Mouse (Mus musculus) intestine, embryonic 16.5 days (tissue): ENCODE data around the gene Gm49711. TPM values are rescaled to one million over a fixed set of nuclear protein-coding genes. Genes with fewer than 3 reads are reported as not detected.
"Not testable (repeated sequence)": the region's sequence is repeated elsewhere in the genome, so short reads cannot be mapped to it uniquely, and the experiment has no call there.

ENCODE experiments used
- ATAC-seq: fragments of 200-750 bp; cut with Nextera tagmentation; 2 replicates; pipeline ENCODE4 v1.8.0; 2017; ENCODE audit warnings: moderate TSS enrichment, moderate library complexity
- H3K27ac ChIP-seq: fragments of 300-500 bp; sonication (generic); 2 replicates; pipeline ENCODE4 v1.5.1; 2014; ENCODE audit warnings: mild to moderate bottlenecking, low read length
- H3K27me3 ChIP-seq: fragments of 300-500 bp; sonication (generic); replicated peaks from 2 replicates; pipeline ENCODE4 v1.6.1; 2014; ENCODE audit warnings: low read length, control low read depth, mixed read lengths; ENCODE audit not compliant: control insufficient read depth, insufficient read depth
- H3K36me3 ChIP-seq: fragments of 300-500 bp; sonication (generic); 2 replicates; pipeline ENCODE4 v1.6.1; 2014; ENCODE audit warnings: low read length, control low read depth; ENCODE audit not compliant: control insufficient read depth, insufficient read depth
- H3K4me1 ChIP-seq: fragments of 300-500 bp; sonication (generic); 2 replicates; pipeline ENCODE4 v1.6.1; 2014; ENCODE audit warnings: low read length, control low read depth, mixed read lengths; ENCODE audit not compliant: control insufficient read depth, insufficient read depth
- H3K4me2 ChIP-seq: fragments of 300-500 bp; sonication (generic); 2 replicates; pipeline ENCODE4 v1.6.1; 2014; ENCODE audit warnings: low read depth, low read length, control low read depth
- H3K4me3 ChIP-seq: fragments of 300-500 bp; sonication (generic); 2 replicates; pipeline ENCODE4 v1.5.1; 2014; ENCODE audit warnings: mild to moderate bottlenecking, low read length
- H3K9ac ChIP-seq: fragments of 300-500 bp; sonication (generic); 2 replicates; pipeline ENCODE4 v1.6.1; 2014; ENCODE audit warnings: low read depth, low read length
- H3K9me3 ChIP-seq: fragments of 300-500 bp; sonication (generic); 2 replicates; pipeline ENCODE4 v1.6.1; 2016; ENCODE audit warnings: low read length, control low read depth; ENCODE audit not compliant: control insufficient read depth
- WGBS: fragments of 180-500 bp; shearing (Covaris S2); extraction: QIAGEN DNeasy Blood & Tissue Kit; methylation state at CpG from one replicate; pipeline ENCODE4 v1.1.7; 2014; 5-methylcytosine and 5-hydroxymethylcytosine counted together
- polyA plus RNA-seq: library from polyadenylated mRNA; unstranded; fragments of >200 nt; fragmentation: Nextera tagmentation; extraction: Ambion mirVana; gene quantifications from 2 replicates; pipeline ENCODE4 v1.2.1, GENCODE M21; 2015

Gm49711 gene
- polyA plus RNA-seq, 1 experiment from 2014 or later = not detected

DNA sequence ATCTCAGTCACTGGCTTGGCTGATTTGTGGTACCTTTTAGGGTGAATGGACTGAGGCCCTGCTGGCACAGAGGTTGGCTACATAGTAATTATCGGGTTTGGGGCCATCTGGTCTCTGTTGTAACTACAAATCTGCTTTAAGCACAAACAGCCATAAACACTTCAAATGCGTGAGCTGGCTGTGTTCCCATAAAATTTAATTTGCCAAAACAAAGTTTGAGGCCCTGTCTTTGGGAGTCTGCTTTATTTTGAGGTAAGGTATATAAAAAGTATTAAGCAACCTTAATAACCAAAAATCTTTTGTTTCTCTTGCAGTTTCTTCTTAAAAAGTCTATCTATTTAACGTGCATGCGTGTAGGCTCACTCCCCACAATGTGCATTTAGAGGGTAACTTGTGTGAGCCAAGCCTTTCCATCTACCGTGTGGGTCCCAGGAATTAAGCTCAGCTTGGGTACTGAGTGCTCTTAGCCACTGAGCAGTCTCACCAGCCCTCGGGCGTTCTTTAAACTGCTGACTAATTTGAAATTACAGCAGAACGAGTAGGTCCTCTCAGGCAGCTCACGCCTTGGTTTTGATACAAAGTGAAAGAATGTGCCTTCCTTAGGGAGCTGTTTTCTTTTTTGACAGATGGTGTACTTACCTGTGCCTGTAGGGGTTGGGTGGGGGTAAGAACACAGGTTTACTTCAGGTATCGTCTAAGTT is 40.4 kb downstream of the Gm49711 start:
- Histone ChIP-seq H3K4me1 (peaks cover 4% of the 10 kb centered on the region; the same call in 1 of the 2 replicates), H3K4me3 (no peak overlapping the region), H3K9ac (no peak overlapping the region), H3K27me3 (no peaks in the 10 kb centered on the region), H3K9me3 (no peaks in the 10 kb centered on the region), H3K27ac (no peak overlapping the region), H3K36me3 (no peaks in the 10 kb centered on the region), H3K4me2 (no peak overlapping the region)
- ATAC-seq = no peak
- 60% methylated on average over 10 of the region's 10 CpGs for WGBS

DNA sequence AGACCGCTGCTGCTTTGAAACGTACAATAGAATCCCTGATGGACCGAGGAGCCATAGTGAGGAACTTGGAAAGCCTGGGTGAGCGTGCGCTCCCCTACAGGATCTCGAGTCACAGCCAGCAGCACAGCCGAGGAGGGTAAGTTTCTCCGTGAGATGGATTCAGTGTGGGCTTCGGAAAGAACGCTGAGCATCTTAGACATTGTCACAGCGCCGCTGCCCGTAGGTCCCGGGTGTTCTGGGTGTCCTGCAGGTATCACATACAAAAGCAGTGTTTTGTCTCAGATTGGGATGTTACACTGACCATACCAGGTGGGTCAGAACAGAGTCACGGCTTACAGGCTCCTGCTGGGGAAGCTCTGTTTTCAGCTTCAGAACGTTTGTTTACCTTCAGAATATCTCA is 41.5 kb downstream of the Gm49711 start:
- no peaks in the 10 kb centered on the region for H3K27me3 ChIP-seq
- H3K4me3 ChIP-seq = no peak overlapping the region
- no peaks in the 10 kb centered on the region for H3K36me3 ChIP-seq
- no peaks in the 10 kb centered on the region for H3K9me3 ChIP-seq
- no peak for ATAC-seq
- no peak overlapping the region for H3K9ac ChIP-seq
- H3K4me2 ChIP-seq = no peak overlapping the region
- peaks cover 8% of the 10 kb centered on the region; the same call in 1 of the 2 replicates for H3K4me1 ChIP-seq
- 81% methylated on average over 16 of the region's 16 CpGs for WGBS
- H3K27ac ChIP-seq = no peak overlapping the region

DNA sequence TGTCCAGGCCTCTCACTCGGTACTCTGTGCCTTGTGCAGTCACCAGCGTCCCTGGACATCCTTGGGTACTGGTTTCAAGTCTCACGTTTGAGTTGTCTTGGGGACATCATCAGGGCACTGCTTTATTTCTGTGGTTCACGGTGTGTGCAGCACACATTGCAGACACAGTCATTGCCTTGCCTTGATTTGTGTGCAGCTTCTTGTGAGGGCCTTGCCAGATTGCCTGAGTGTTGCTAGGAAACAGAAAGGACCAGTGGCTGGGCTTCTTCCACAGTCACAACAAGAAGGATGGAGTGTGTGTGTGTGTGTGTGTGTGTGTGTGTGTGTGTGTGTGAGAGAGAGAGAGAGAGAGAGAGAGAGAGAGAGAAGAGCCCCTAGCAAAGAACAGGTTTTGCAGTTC is 42.0 kb downstream of the Gm49711 start:
- 63% methylated on average over 4 of the region's 4 CpGs for WGBS
- ATAC-seq = no peak
- no peak overlapping the region for H3K4me3 ChIP-seq

DNA sequence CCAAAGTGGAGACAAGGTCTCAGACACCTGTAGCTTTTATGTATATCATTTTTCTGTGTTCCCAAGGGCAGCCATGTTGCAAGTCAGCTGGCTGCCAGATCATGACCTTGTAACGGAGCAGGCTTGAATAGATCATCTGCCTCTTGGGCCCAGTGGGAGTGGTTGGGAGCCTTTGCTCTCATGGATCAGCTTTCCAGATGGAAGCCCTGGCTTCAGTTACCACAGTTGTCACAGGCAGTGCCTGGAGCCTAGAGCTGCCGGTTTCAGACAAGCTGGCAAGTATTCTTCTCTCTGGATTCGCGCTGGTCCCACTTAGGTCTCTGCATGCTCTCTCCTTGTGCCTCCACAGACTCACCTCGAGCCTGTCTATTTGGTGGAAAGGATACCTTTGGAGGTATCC is 44.0 kb downstream of the Gm49711 start:
- no peak overlapping the region for H3K27ac ChIP-seq
- H3K36me3 ChIP-seq = no peaks in the 10 kb centered on the region
- H3K4me2 ChIP-seq = no peak overlapping the region
- H3K9ac ChIP-seq = no peak overlapping the region
- H3K27me3 ChIP-seq = no peaks in the 10 kb centered on the region
- ATAC-seq = no peak
- no peak overlapping the region for H3K4me3 ChIP-seq
- WGBS = 84% methylated on average over 5 of the region's 5 CpGs
- H3K4me1 ChIP-seq = peaks cover 10% of the 10 kb centered on the region; the same call in 1 of the 2 replicates
- H3K9me3 ChIP-seq = no peaks in the 10 kb centered on the region

More for the DNA sequence above, 42.0 kb downstream of the Gm49711 start:
- H3K4me2 ChIP-seq = no peak overlapping the region
- H3K9ac ChIP-seq = no peak overlapping the region
- H3K27ac ChIP-seq = no peak overlapping the region
- H3K4me1 ChIP-seq = peaks cover 8% of the 10 kb centered on the region; the same call in 1 of the 2 replicates
- no peaks in the 10 kb centered on the region for H3K9me3 ChIP-seq
- no peaks in the 10 kb centered on the region for H3K27me3 ChIP-seq
- H3K36me3 ChIP-seq = no peaks in the 10 kb centered on the region

DNA sequence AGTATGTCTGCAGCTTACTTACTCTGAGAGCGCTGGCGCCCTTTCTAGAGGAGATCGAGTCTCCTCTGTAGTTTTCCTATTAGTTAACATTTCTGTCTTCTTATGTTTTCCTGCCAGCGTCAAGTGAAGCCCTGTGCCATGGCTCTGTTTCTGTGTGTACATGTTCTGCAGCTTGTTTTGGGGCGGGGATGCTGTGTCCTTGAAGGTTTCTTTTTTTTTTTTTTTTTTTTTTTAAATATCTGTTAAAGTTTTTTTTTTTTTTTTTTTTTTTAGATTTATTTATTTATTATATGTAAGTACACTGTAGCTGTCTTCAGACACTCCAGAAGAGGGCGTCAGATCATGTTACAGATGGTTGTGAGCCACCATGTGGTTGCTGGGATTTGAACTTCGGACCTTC is 44.8 kb downstream of the Gm49711 start:
- not testable (repeated sequence) for H3K9me3 ChIP-seq, H3K9ac ChIP-seq, H3K4me3 ChIP-seq, H3K36me3 ChIP-seq, H3K4me1 ChIP-seq, H3K4me2 ChIP-seq, H3K27me3 ChIP-seq, H3K27ac ChIP-seq, ATAC-seq
- 94% methylated on average over 6 of the region's 7 CpGs for WGBS

DNA sequence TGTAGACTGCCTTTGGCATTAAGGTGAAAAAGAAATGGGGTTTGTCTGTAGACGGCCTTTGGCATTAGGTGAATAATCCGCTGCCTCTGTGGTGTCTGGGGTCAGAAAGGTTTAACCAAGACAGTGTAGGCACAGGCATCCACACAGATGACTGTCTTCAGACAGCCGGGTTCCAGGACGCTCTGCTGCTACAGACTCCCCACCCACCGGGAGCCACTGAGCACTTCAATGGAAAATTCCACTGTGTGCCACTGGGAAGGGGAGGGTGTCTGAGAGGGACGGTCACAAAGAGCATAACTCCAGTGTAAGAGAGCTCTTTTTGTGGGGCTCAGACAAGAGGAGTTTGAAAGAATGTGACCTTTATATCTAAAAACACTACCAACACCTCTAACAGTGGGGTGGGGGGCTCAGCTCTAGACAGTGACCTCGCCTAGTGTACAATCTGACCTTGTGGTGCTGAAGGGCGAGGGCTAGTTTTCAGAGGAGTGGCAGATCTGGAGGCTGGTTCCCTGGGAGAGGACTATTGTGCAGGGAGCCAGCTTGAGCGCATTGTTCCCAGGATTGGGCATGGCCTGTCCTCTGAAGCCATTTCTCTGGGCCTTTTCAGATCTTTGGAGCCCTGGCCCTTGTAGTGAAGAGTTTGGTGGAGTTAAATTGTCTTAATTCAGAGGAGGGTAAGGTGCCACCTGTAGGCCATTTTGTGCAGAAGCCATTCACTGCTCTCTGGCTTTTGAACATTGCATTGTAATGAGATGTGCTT is 45.6 kb downstream of the Gm49711 start:
- Histone ChIP-seq H3K4me3 (no peak overlapping the region), H3K9ac (no peak overlapping the region), H3K9me3 (no peaks in the 10 kb centered on the region), H3K4me1 (peaks cover 7% of the 10 kb centered on the region; the same call in 1 of the 2 replicates), H3K27me3 (no peaks in the 10 kb centered on the region), H3K27ac (no peak overlapping the region), H3K4me2 (no peak overlapping the region), H3K36me3 (no peaks in the 10 kb centered on the region)
- WGBS = 48% methylated on average over 9 of the region's 9 CpGs
- peak; percentile 45 for ATAC-seq

DNA sequence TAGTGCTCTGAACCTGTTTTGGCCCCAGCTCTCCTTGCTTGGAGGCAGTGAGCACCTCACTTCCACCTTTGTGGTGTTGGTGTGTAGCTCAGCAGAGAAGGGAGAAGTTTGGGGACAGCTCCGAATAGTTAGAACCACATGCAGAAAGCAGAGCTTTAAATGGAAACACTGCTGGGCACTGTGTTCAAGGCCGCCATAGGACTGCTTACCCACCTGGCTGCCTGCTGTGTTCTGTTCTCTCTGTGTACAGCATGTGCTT is 46.1 kb downstream of the Gm49711 start:
- H3K4me3 ChIP-seq = no peak overlapping the region
- H3K4me1 ChIP-seq = peaks cover 7% of the 10 kb centered on the region; the same call in 1 of the 2 replicates
- H3K9me3 ChIP-seq = no peaks in the 10 kb centered on the region
- no peak for ATAC-seq
- H3K27ac ChIP-seq = no peak overlapping the region
- no peak overlapping the region for H3K9ac ChIP-seq
- H3K27me3 ChIP-seq = no peaks in the 10 kb centered on the region
- WGBS = 94% methylated on average over 2 of the region's 2 CpGs
- H3K36me3 ChIP-seq = no peaks in the 10 kb centered on the region
- no peak overlapping the region for H3K4me2 ChIP-seq

DNA sequence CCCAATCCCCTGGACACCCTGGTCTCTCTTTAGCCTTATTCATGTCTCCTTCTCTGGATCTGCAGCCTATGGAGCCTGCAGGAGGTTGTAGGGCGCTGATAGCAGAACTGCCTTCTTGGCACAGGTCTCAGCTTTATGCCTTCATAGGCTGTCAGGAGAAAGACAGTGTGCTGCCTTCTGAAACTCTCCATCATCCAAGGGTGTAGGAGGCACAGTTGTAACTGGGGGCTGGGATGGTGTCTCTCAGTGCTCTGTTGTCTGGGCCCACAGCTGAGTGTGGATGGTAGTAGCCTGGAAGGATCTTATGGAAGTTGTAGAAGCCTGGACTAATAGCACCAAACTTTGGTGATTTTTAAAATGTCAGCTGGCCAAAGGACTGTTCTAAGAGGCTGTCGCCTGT is 46.8 kb downstream of the Gm49711 start:
- ATAC-seq = no peak
- no peak overlapping the region for H3K4me2 ChIP-seq
- H3K36me3 ChIP-seq = no peaks in the 10 kb centered on the region
- H3K4me3 ChIP-seq = no peak overlapping the region
- WGBS = 91% methylated on average over 2 of the region's 2 CpGs
- peaks cover 7% of the 10 kb centered on the region; the same call in 1 of the 2 replicates for H3K4me1 ChIP-seq
- H3K27ac ChIP-seq = no peak overlapping the region
- H3K9ac ChIP-seq = no peak overlapping the region
- H3K9me3 ChIP-seq = no peaks in the 10 kb centered on the region
- no peaks in the 10 kb centered on the region for H3K27me3 ChIP-seq

DNA sequence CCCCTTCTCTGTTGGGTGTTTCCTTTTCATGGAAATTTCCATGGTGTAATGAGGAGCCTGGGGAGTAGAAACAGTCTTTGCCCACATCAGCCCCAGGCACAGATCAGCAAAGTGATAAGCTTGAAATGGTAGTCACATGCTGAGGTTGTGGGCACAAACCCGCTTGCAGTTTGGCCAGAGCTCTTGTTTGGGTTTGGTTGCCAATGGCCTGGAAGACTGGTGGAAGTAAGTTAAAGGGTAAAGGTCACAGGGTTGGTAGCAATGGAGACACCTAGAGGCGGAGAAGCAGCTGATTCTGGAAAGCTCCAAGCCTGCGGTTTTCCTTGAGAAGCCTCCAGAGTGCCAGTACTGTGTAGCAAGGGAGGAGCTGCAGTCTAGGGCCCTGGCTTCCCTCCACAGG is 47.5 kb downstream of the Gm49711 start:
- no peak overlapping the region for H3K4me3 ChIP-seq
- H3K9ac ChIP-seq = no peak overlapping the region
- WGBS = 80% methylated on average over 3 of the region's 3 CpGs
- no peaks in the 10 kb centered on the region for H3K36me3 ChIP-seq
- no peak overlapping the region for H3K27ac ChIP-seq
- ATAC-seq = no peak
- H3K4me2 ChIP-seq = no peak overlapping the region
- H3K9me3 ChIP-seq = no peaks in the 10 kb centered on the region
- no peaks in the 10 kb centered on the region for H3K27me3 ChIP-seq
- H3K4me1 ChIP-seq = peaks cover 7% of the 10 kb centered on the region; the same call in 1 of the 2 replicates
